Mouse (Mus musculus) CH12.LX (cell line): ENCODE results near the gene Nrros. TPM values are rescaled to one million over a fixed set of nuclear protein-coding genes. Genes with fewer than 3 reads are reported as not detected.

Source experiments
- DNase-seq: peaks from one replicate; pipeline ENCODE4 v3.0.0-alpha.2; 2013; ENCODE audit errors: extremely low read depth
- H3K27ac ChIP-seq: 2 replicates; pipeline ENCODE4 v1.5.1; 2012; ENCODE audit warnings: low read depth, mild to moderate bottlenecking, control low read depth, moderate library complexity; ENCODE audit not compliant: insufficient read depth
- H3K27me3 ChIP-seq: replicated peaks from 2 replicates; pipeline ENCODE3; 2012; ENCODE audit warnings: inconsistent platforms
- H3K36me3 ChIP-seq, 2 experiments: replicated peaks in 1 of 2; 2 replicates each; pipeline versions ENCODE3 to v1.6.1; 2012; ENCODE audit warnings: inconsistent platforms in 1 of 2, low read length in 1 of 2, mild to moderate bottlenecking in 1 of 2, mixed read lengths in 1 of 2, moderate library complexity in 1 of 2; ENCODE audit not compliant: control insufficient read depth in 1 of 2, insufficient read depth in 1 of 2
- H3K4me1 ChIP-seq, 2 experiments: 2 replicates each; pipeline ENCODE4 v1.6.1; 2012; ENCODE audit warnings: inconsistent platforms in 1 of 2, moderate library complexity in 1 of 2; ENCODE audit not compliant: insufficient read depth in 2 of 2, control insufficient read depth in 1 of 2
- H3K4me2 ChIP-seq: 2 replicates; pipeline ENCODE4 v1.6.1; 2012; ENCODE audit warnings: low read depth, mild to moderate bottlenecking, control low read depth; ENCODE audit not compliant: poor library complexity, insufficient read depth, severe bottlenecking
- H3K4me3 ChIP-seq, 3 experiments: fragments of 150-350 bp in 1 of 3; sonication (generic) in 1 of 3; replicated peaks in 1 of 3; 2 replicates each; pipeline versions ENCODE3 to v1.5.1; 2011 to 2012; ENCODE audit warnings: low read depth in 2 of 3, low read length in 2 of 3, mild to moderate bottlenecking in 2 of 3, moderate library complexity in 2 of 3, control low read depth in 1 of 3, improper control_type of control experiment in 1 of 3, inconsistent platforms in 1 of 3, mixed read lengths in 1 of 3; ENCODE audit not compliant: poor library complexity in 1 of 3
- H3K79me2 ChIP-seq: replicated peaks from 2 replicates; pipeline ENCODE4 v1.6.1; 2012; ENCODE audit warnings: mild to moderate bottlenecking, moderate library complexity; ENCODE audit not compliant: control insufficient read depth, poor library complexity, insufficient read depth, severe bottlenecking; ENCODE audit errors: extremely low read depth
- H3K9ac ChIP-seq: 2 replicates; pipeline ENCODE4 v1.6.1; 2012; ENCODE audit warnings: low read depth, mild to moderate bottlenecking, control low read depth, moderate library complexity; ENCODE audit not compliant: insufficient read depth
- H3K9me3 ChIP-seq: replicated peaks from 2 replicates; pipeline ENCODE3; 2012; ENCODE audit warnings: low read length, inconsistent platforms, mixed read lengths
- CHD1 ChIP-seq: IDR thresholded peaks from 2 replicates; pipeline ENCODE4 v1.6.1; 2012; ENCODE audit warnings: low read depth, low read length, improper control_type of control experiment, inconsistent platforms
- CHD2 ChIP-seq: IDR thresholded peaks from 2 replicates; pipeline ENCODE4 v1.6.1; 2011; ENCODE audit warnings: low read length, improper control_type of control experiment
- CTCF ChIP-seq, 2 experiments: IDR thresholded peaks in 1 of 2; conservative IDR thresholded peaks in 1 of 2; 2 replicates each; pipeline ENCODE4 v1.5.1; 2011 to 2012; ENCODE audit warnings: low read depth in 2 of 2, low read length in 2 of 2, improper control_type of control experiment in 1 of 2, inconsistent platforms in 1 of 2, mild to moderate bottlenecking in 1 of 2, moderate library complexity in 1 of 2
- ETS1 ChIP-seq: conservative IDR thresholded peaks from 2 replicates; pipeline ENCODE4 v1.6.1; 2012; ENCODE audit warnings: low read depth, mild to moderate bottlenecking, inconsistent platforms, low read length, improper control_type of control experiment, moderate library complexity
- MAFK ChIP-seq: IDR thresholded peaks from 2 replicates; pipeline ENCODE4 v1.6.1; 2011; ENCODE audit warnings: low read length, improper control_type of control experiment; ENCODE audit not compliant: insufficient replicate concordance
- MEF2A ChIP-seq: IDR thresholded peaks from 2 replicates; pipeline ENCODE4 v1.6.1; 2014; ENCODE audit warnings: low read depth, mild to moderate bottlenecking, inconsistent platforms, low read length, improper control_type of control experiment, borderline replicate concordance
- NRF1 ChIP-seq: IDR thresholded peaks from 2 replicates; pipeline ENCODE4 v1.6.1; 2014; ENCODE audit warnings: low read depth, mild to moderate bottlenecking, inconsistent platforms, low read length, improper control_type of control experiment, moderate library complexity
- PAX5 ChIP-seq: IDR thresholded peaks from 2 replicates; pipeline ENCODE4 v1.6.1; 2012; ENCODE audit warnings: low read length, inconsistent platforms, mixed read lengths
- POLR2A ChIP-seq: IDR thresholded peaks from 2 replicates; pipeline ENCODE4 v1.6.1; 2011; ENCODE audit warnings: low read depth, mild to moderate bottlenecking, improper control_type of control experiment, low read length
- POLR2AphosphoS2 ChIP-seq: IDR thresholded peaks from 2 replicates; pipeline ENCODE4 v1.6.1; 2011; ENCODE audit warnings: low read depth, low read length, improper control_type of control experiment
- RCOR1 ChIP-seq: conservative IDR thresholded peaks from 2 replicates; pipeline ENCODE4 v1.6.1; 2012; ENCODE audit warnings: low read depth, mild to moderate bottlenecking, inconsistent platforms, low read length, improper control_type of control experiment
- SIN3A ChIP-seq: IDR thresholded peaks from 2 replicates; pipeline ENCODE4 v1.6.1; 2012; ENCODE audit warnings: low read length, improper control_type of control experiment, inconsistent platforms
- TCF12 ChIP-seq: IDR thresholded peaks from 2 replicates; pipeline ENCODE4 v1.6.1; 2014; ENCODE audit warnings: low read depth, mild to moderate bottlenecking, inconsistent platforms, low read length, improper control_type of control experiment
- ZC3H11A ChIP-seq: IDR thresholded peaks from 2 replicates; pipeline ENCODE4 v1.6.1; 2012; ENCODE audit warnings: low read depth, mild to moderate bottlenecking, inconsistent platforms, low read length, improper control_type of control experiment
- ZNF384 ChIP-seq: IDR thresholded peaks from 2 replicates; pipeline ENCODE4 v1.6.1; 2012; ENCODE audit warnings: low read depth, low read length, improper control_type of control experiment, inconsistent platforms
- dilution Hi-C: fragments of 300-500 bp; cut with MboI; formaldehyde crosslinking; loops from 2 replicates; pipeline ENCODE4 v1.14.3; 2020; ENCODE audit warnings: low sequenced_read_pairs; ENCODE audit not compliant: extremely low pct_unique_long_range_greater_than_20kb, extremely low pct_ligation_motif_present
- in situ Hi-C: fragments of 300-500 bp; cut with MboI; formaldehyde crosslinking; loops from 3 replicates; pipeline ENCODE4 v1.14.3; 2019; ENCODE audit warnings: low sequenced_read_pairs, low pct_ligation_motif_present, low pct_unique_long_range_greater_than_20kb, mixed read lengths
- polyA plus RNA-seq: library from polyadenylated mRNA; unstranded; fragments of >175 nt; gene quantifications from 2 replicates; pipeline ENCODE4 v1.2.1, GENCODE M21; 2012; ENCODE audit warnings: low read depth; ENCODE audit not compliant: insufficient read length
- total RNA-seq, 2 experiments: library from RNA; depleted of rRNA; stranded (reverse); fragments of 300-350 nt in 1 of 2; fragments of >200 nt in 1 of 2; gene quantifications; 2 replicates each; pipeline ENCODE4 v1.2.3; 2012 to 2014

Gene Nrros
- total and polyA plus RNA-seq, 3 experiments, result 49.6 to 71.0 (median 64.3) TPM

GRCm38 (mm10) chr16:32201004-32201325, 35.6 kb upstream of the Nrros start:
- in situ Hi-C loops (loop anchor here (5.0 kb wide), 2 partner anchors 34 to 89 kb away; partner anchors contain the start of gene Nrros), dilution Hi-C loops (no loop called here)
- TF ChIP-seq TCF12 (no peak), RCOR1 (no peak), MAFK (no peak), ZC3H11A (no peak), ZNF384 (no peak), CHD2 (no peak), SIN3A (no peak), PAX5 (no peak), CTCF (conservative IDR thresholded peaks at IDR 0.05 in 1 of 2, IDR thresholded peaks at IDR 0.05 in 1 of 2; ENCODE audit: low read depth in 2 of 2, low read length in 2 of 2) (no peak), NRF1 (no peak), ETS1 (no peak)
- no peaks in the 10 kb centered on the region for H3K27me3 ChIP-seq
- no peak overlapping the region for H3K4me3 ChIP-seq
- no peaks in the 10 kb centered on the region for H3K36me3 ChIP-seq
- peaks cover 9% of the 10 kb centered on the region for H3K9me3 ChIP-seq
- no peak overlapping the region for H3K9ac ChIP-seq
- no peak overlapping the region for H3K4me2 ChIP-seq
- no peak for DNase-seq
- no peak overlapping the region for H3K27ac ChIP-seq
- no peaks in the 10 kb centered on the region for H3K79me2 ChIP-seq
- H3K4me1 ChIP-seq, result peaks cover 0 to 9% of the 10 kb centered on the region in 2 experiments; a peak in 1 of 4 replicates

- in situ Hi-C loops, result loop anchor here (5.0 kb wide), 2 partner anchors 33 to 88 kb away; partner anchors contain the start of gene Nrros
Measured at GRCm38 (mm10) chr16:32200256-32201003, 35.0 kb upstream of the Nrros start.

More at GRCm38 (mm10) chr16:32200256-32201003, 35.0 kb upstream of the Nrros start:
- peaks cover 0 to 9% of the 10 kb centered on the region in 2 experiments; a peak in 1 of 4 replicates for H3K4me1 ChIP-seq
- H3K4me3 ChIP-seq, result no peak overlapping the region
- dilution Hi-C loops, result no loop called here
- no peak overlapping the region for H3K9ac ChIP-seq
- no peak for DNase-seq
- no peak overlapping the region for H3K4me2 ChIP-seq
- no peak overlapping the region for H3K27ac ChIP-seq
- H3K9me3 ChIP-seq, result peaks cover 9% of the 10 kb centered on the region
- H3K27me3 ChIP-seq, result no peaks in the 10 kb centered on the region
- H3K36me3 ChIP-seq, result no peaks in the 10 kb centered on the region
- TF ChIP-seq CHD1, result no peak
- TF ChIP-seq MEF2A, result no peak
- TF ChIP-seq CHD2, result no peak
- no peak for TF ChIP-seq POLR2A
- TF ChIP-seq POLR2AphosphoS2, result no peak
- TF ChIP-seq TCF12, result no peak
- no peak for TF ChIP-seq SIN3A
- TF ChIP-seq CTCF (conservative IDR thresholded peaks at IDR 0.05 in 1 of 2, IDR thresholded peaks at IDR 0.05 in 1 of 2; ENCODE audit: low read depth in 2 of 2, low read length in 2 of 2), result no peak
- no peak for TF ChIP-seq RCOR1
- no peaks in the 10 kb centered on the region for H3K79me2 ChIP-seq
